Mouse (Mus musculus) left cerebral cortex, adult 11 months (tissue): ENCODE data around the gene Uap1l1.

ENCODE experiments used
- DNase-seq: peaks from one replicate; pipeline ENCODE4 v3.0.0; 2022; ENCODE audit warnings: low spot score

The Uap1l1 gene

DNA sequence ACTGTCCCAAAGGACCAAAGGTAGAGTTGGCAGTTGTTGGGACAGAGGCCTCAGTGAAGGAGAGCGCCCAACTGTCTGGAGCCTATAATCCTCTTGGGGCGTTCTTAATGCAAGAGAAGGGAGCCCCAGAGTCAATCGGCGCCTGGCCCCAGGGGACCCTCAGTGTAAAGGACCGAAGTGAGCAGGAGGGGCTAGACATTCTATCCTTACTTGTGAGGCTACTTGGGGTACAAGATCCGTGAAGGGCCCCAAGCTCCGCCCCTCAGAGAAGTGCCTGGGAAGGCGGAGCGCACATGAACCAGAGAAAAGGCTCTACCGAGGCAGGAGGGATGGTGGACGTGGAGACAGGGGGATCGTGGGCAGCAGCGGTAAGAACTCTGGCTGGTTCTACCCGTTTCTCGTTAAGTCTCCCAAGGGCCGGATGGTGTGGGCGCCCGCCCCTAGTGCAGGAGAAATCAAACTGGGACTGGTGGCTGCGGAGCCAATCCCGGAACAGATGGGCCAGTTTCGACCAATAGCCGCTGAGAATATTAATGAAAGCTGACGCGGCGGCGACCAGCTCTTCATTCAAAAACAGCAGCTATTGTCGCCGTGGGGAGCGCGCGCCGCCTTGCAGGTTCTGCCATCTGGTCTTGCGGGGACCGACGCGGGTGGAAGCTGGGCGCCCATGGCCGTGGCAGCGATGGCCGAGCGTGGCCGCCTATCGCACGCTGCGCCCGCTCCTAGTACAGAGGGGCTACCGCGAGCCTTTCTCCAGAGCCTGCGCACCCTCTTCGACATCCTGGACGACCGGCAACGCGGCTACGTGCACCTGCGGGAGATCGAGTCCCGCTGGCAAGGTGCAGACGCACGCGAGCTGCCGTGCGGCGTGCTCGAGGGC is 6.5 kb upstream of the Uap1l1 start, which contains the start of gene Sapcd2:
TSS of gene Sapcd2 (plus strand) at position 558 of the 880 bp plus-strand sequence.
- DNase-seq, result peak; percentile 77

DNA sequence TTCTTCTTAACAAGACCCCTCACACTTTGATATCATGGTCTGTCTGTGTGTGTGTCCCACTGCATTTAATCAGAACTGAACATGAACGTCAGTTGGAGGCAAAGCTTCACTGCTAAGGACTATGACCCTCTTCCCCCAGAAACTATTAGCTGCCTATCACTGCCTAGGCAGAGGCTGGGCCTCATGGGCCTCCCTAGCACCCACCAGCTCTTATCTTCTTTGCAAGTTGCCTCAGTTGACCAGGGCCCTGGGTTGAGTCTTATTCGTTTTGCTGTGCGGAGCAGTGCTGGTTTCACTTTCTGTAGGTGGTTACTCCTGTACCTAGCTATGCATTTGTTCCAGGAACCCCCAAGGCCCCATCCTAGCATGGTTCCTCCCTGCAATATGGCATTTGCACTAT is 4.5 kb upstream of the Uap1l1 start:
- DNase-seq, result no peak

DNA sequence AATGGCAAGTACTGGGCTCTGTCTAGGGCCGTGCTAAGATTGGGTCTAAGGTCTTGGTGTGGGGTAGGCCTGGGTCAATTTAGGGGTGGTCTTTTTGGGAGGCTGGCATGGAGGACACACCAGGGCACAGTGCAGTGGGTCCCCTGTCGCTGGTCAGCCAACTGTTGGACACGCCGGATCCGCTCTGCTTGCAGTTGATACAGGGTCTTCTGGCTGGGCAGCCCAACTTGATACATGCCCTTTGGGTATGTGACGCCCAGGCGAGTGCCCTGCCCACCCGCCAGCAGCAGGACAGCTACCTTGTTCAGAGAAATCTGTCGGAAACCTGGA is 756 bp downstream of the Uap1l1 start:
- no peak for DNase-seq

GRCm38 (mm10) chr2:25364313-25364712 is 1.2 kb downstream of the Uap1l1 start:
- DNase-seq, result no peak

DNA sequence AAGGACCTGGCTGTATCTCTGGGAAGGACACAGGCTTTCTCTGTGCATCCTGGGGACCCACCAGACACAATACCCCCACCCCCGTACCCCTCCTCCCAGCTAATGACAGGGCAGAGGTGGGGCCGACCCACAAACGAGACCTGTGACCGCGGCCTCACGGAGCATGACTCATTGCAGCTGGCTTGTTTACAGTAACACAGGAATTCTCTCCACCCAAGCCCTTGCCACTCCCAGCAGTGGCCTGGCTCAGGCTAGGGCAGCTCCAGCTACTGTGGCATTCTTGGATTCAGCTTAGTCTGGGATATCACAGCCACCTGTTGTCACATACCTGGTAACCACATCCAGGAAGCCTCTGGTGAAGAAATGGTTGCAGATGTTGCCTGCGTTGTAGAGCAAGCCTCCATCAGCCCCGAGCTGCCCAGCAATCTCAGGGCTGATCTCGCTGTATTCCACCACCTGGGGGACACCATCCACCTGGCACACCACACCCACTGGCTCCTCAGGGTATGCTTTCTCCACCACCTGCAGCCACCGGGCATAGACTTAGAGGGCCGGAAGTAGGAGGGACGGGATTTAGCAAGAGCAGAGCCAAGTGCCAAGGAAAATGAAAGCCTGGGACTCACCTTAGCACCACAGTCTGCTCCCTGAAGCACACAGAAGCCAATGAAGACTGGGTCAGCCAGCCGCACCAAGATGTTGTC is 1.9 kb downstream of the Uap1l1 start:
- DNase-seq, result no peak

DNA sequence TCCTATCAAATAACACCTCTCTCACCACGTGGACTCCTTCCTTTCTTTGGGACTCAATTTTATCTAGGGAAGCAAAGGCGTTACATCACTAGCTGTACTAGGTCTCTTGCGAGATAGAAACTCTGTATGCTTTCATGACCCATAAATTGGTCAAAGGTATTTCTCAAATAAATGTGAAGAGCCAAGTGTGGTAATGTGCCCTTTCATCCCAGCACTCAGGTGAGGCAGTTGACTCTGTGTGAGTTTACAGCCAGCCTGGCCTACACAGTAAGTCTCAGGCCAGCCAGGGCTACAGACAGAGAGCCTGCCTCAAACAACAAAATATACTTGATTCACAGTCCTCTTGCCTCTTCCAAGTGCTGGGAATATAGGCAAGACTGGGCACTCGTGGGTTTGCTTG is 5.6 kb downstream of the Uap1l1 start:
- no peak for DNase-seq

DNA sequence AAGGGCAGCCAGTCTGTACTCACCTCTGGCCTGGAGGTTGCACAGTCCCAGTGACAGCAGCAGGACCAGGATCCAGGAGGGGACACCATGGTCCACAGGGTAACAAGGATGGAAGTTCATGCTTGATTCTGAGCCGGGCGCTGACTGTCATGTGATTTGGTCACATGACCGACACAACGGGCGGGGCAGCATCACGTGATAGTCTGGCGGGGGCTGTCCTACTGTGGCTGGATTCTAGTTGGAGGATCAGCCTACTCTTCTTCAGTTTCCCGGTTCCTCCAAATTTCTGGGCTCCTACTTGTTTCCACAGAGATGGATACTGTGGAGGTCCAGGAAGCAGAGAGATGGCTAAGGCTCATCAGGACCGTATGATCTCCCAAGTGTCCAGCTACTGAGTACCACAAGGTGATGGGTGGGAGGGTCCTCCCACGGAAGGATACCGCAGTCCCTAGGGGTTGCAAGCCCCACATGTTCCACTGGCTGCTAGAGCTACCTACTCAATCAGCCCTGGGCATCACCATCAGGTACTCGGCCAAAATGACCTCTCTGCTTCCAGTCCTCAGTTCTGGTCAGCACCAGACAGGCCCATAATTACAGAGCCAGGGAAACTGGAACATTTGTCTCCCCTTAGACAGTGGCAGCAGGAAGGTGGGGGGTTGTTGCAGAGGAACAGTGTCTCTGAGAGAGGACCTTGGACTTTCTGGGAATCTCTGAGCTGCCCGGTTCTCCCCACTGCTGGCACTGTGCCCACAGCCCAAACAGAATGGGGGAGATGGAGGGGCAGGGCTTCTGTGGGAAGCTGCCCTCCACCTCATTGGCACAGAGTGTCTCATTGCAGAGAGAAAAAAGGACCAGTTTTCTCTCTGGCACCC is 9.0 kb downstream of the Uap1l1 start, which contains the start of gene Dpp7:
TSS of gene Dpp7 (minus strand) at position 152 of the 872 bp plus-strand sequence.
- peak; percentile 74 for DNase-seq

DNA sequence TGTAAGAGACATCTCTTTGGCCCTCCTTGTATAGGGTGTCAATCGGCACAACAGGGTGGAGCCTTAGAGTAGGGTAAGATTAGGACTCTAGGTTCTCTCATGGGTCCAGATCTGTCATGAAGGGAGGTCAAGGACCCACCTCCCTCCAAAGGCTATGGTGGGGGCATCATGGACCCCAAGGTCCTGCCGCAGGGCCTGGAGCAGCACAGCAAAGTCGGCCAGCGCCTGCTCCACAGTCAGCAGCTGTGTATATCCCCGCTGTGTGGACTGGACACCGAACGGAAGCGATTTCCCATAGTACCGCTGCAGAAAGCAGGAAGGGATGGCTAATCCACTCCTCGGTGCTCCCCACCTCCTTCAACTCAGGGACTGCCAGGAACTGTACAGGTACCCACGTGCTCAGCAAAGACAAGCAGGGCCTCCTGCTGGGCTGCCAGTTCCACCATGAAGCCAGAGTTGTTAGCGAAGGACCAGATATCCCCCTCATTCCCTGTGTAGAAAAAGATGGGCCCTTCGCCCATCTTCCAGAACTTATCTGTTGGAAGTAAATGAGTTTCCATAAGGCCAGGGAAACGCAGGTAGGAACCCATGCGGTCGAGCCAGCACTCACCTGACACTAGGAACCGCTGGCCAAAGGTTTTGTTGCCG is 9.9 kb downstream of the Uap1l1 start:
- DNase-seq, result no peak

DNA sequence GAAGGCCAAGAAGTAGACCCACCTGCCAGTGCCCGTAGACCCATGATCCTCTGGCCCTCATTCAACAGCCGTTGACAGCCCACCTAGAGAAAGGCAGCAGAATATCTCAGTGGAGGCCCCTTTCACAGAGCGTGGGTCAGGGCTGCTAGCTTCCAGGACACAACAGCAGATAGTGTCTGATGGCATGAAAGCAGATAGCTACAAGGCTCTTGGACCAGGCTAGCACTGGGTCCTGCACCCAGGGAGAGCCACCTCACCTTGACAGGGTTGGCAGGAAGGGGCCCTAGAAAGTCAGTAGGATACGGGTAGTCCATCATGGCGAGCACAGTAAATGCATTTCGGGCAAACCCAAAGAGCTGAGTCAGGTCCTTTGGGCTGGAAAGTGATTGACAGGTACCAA is 11.3 kb downstream of the Uap1l1 start:
- DNase-seq, result no peak

DNA sequence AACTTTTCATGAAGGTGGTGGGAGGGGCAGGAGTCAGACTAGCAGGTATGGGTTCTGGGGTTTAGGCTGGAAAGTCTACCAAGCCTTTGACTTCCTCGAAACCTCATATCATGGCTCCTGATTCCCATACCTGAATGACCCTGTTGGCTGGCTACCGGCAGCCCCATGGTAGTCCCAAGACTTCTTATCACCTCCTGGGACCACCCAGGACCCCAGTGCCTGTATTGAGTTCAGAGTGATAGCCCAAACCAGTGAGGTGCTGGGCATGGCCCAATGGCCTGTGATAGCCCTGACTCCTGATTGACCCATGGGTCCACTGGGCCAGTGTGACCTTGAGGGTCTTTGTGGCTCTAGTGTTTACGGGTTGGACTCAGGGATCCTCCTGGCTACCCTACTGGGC is 14.8 kb downstream of the Uap1l1 start:
- no peak for DNase-seq

DNA sequence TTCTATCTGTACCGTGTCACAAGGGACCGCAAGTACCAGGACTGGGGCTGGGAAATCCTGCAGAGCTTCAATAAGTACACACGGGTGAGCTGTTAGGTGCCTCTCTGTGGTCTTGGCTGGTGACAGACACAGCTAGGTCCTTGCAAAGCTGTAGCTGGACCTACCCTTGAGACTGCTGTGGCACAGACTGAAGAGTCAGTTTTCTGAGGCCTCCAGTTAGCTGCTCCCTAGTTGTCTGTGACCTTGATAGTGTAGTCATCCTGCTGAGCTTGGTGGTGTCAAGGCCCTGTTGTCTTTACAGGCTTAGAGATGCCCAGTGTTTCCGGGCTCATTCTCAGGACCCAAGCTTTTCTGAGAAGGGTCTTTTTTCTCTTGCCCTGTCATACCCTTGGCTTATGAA is 16.0 kb downstream of the Uap1l1 start:
- no peak for DNase-seq

DNA sequence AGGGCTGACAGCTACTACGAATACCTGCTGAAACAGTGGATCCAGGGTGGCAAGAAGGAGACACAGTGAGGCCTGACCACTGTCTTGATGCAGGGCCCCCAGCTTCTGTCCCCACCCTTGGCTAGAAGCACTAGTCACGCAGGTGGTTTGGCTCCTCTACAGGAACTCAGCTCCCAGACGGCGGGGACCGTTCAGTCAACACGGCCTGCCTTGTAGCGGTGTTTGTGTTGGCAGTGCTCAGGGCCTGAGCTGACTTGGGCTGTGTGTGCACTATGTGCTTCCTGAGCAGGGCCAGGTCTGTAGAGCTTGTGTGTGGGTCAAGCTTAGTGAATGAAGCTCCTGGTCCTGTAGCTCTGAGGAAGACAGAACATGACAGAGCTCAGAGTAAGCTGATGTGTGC is 17.3 kb downstream of the Uap1l1 start:
- DNase-seq, result no peak

DNA sequence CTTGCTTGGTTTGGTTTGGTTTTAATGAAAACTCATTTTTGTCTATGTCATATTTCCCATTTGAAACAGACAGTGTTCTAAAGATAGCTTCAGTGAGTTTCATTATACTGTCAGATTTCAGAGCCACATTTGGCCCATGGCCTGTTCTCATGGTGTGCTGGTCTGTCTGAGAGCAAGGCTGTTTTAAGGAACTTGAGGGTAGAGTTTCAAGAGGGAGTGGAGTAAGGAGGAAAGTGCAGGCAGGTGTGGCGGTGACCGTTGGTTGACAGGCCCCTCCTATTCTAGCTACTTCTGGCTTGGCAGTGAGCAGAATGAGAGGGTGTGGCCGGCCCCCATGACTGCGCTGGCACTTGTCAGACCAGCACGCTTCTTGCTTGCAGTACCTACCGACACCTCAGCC is 27.2 kb downstream of the Uap1l1 start:
- DNase-seq, result no peak

DNA sequence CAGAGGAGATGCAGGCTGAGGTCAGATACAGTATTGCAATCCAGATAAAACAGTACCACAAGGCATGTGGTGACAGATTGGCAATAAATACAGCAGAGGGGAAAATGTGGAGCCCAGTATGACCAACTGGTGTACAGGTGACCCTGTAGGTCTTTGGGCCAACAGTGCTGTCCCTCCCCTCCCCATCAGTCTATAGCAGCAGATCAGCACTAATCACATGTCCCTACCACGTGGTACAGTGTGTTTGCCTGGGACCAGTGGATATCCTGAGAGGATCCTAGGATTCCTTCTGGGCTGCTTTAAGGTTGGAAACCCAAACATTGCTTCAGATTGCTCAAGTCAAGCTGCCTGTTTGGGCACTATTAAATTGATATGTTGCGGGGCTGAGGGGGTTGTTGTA is 31.9 kb downstream of the Uap1l1 start:
- DNase-seq, result no peak

GRCm38 (mm10) chr2:25332286-25333160 is 33.0 kb downstream of the Uap1l1 start, which contains the start of gene Man1b1:
Gene Man1b1 (plus strand): TSS chr2:25332338.
- DNase-seq, result peak; percentile 99

DNA sequence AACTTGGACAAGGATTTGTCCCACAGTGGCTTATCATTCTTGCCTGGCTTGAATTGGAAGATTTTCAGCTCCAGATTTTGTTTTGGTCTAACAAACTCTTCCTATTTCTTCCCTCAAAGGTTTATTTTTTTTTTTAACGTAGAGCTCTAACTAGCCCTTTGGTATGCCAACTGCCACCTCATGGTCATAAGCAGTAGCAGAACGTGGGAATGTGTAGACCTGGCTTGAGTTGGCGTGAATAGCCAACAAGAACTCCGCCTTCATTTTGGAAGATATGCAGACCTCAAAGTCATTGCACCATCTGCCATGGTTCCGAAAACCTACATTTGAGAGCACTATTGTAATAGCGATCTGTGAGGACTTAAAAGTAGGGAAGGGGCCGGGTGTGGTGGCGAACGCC is 34.0 kb downstream of the Uap1l1 start:
- DNase-seq, result no peak

- DNase-seq, result no peak
These were observed 37.0 kb downstream of the Uap1l1 start for GRCm38 (mm10) chr2:25328440-25328839.

DNA sequence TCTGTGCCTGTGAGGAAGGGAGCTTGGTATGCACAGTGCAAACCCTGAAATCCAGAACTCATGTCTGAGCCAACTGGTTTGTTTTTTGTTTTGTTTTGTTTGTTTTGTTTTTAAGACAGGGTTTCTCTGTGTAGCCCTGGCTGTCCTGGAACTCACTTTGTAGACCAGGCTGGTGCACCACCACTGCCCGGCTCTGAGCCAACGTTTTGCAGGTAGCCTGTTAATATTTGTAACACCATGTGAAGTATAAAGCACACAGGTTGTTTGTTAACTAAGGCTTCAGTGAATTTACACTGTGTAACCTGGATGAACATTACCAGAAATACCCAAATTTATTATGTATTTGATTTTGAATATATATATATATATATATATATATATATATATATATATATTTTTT is 39.4 kb downstream of the Uap1l1 start:
- DNase-seq, result no peak

DNA sequence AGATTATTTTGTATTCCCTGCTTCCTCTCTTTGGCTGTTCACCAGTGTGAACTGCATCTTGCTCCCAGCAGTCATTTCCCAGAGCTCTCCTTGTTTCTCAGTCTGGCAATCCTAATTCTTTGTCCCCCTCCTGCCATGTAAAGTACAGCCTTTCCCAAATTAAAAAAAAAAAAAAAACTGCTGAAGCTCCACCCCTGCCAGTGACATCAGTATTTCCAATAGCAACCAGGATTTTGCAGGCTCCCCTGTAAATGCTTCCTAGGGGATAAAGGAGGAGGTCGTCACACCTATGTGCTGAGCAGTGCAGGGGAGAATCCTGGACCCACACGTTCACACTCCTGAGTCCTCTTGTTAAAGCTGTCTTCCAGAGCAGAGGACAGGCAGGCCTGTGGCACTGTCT is 45.4 kb downstream of the Uap1l1 start:
- DNase-seq, result no peak

GRCm38 (mm10) chr2:25318971-25319773 is 46.3 kb downstream of the Uap1l1 start, which contains the start of gene Grin1:
Gene Grin1 (minus strand): TSS chr2:25319187.
- peak; percentile 86 for DNase-seq
